Mouse (Mus musculus): ENCODE results near the gene Gm20441. TPM values are rescaled to one million over a fixed set of nuclear protein-coding genes. Genes with fewer than 3 reads are reported as not detected.
A peak's percentile ranks its signal among the peaks of the same experiment; 100 is the strongest.

Gene Gm20441
- 1 to 10 TPM in 1 of 26 experiments, not detected in 25; 1.5 TPM for total RNA-seq (2018; cell fraction: chromatin; rRNA removed)
- not detected for total RNA-seq (2018; cell fraction: cytosol; rRNA removed)
- not detected for total RNA-seq (2018; cell fraction: nucleus; rRNA removed)
- not detected in 3 replicates for polyA plus RNA-seq (2018)

DNA sequence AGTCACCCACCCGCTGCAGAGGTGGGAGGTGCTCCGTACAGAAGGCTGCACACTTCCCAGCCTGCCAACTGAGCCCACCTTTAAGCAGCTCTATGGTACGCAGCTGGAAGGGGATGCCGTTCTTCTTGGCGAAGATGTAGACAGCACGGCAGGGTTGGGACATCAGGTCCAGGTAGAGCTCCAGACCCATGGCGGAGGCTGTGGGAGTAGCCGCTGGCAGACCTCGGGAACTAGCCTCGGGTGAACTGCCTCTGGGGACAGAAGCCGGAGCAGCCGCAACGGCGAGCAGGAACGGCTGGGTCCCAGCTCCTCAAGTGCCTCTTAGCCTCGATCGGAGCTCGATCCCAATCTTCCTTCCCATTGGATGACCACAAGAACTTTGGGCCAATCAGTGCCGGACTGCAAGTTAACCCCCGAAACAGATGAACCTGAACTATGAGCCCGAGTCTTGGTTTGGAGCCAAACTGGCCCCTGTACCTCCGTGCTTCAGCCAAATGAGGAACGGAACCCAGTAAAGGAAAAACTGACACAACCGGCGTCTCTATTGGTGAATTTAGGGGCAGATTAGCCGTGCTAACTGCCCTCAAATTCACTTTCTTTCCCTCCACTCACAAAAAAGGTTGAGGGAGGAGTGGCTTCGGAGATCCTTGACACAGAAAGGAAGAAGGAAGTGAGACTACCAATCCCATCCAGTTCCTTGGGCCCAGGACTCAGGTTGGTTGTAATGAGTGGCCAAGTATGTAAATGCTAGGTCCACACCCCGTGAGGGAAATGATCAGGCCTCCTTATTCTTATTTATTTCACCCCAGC is at the start of gene Gm20441, which contains the start of gene Gstt3:
Gene Gm20441, minus strand, starts transcription at position 186 of the 810 bp plus-strand sequence.
Gene Gstt3, minus strand, starts transcription at position 646 of the 810 bp plus-strand sequence.
- H3K27ac ChIP-seq, result peak within 1 kb of the TSS; percentile 32
- H3K79me2 ChIP-seq (ENCODE audit: inconsistent target), result no peaks in the 10 kb centered on the region
- peak within 1 kb of the TSS; percentile 49 for H3K4me3 ChIP-seq (ENCODE audit: inconsistent target)
- WGBS (ENCODE audit: missing documents), result 2% methylated on average over 28 of the region's 28 CpGs
- H3K36me3 ChIP-seq (ENCODE audit: inconsistent target), result no peaks in the 10 kb centered on the region

DNA sequence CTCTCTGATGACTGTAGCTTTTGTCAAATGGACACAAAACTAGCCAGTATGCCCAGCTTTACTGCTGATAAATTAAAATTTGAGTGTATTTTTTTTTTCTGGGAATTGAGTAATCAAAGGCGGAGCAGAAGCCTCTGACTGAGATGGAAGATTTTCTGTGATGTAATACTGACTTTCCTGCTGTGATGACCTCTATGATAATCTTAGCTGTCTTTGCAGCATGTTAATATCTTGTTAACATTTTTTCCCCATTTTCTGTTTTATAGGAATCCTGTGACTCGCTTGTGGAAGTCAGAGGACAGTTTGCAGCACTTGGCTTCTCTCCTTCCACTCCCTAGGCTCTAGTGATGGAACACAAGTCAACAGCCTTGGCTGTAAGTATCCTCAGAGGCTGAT is 49.5 kb upstream of the Gm20441 start:
- Histone ChIP-seq H3K4me3 (ENCODE audit: inconsistent target) (no peak overlapping the region), H3K27ac (no peak overlapping the region), H3K36me3 (ENCODE audit: inconsistent target) (no peaks in the 10 kb centered on the region), H3K79me2 (ENCODE audit: inconsistent target) (no peaks in the 10 kb centered on the region)
- WGBS (ENCODE audit: missing documents), result 83% methylated on average over 2 of the region's 2 CpGs

DNA sequence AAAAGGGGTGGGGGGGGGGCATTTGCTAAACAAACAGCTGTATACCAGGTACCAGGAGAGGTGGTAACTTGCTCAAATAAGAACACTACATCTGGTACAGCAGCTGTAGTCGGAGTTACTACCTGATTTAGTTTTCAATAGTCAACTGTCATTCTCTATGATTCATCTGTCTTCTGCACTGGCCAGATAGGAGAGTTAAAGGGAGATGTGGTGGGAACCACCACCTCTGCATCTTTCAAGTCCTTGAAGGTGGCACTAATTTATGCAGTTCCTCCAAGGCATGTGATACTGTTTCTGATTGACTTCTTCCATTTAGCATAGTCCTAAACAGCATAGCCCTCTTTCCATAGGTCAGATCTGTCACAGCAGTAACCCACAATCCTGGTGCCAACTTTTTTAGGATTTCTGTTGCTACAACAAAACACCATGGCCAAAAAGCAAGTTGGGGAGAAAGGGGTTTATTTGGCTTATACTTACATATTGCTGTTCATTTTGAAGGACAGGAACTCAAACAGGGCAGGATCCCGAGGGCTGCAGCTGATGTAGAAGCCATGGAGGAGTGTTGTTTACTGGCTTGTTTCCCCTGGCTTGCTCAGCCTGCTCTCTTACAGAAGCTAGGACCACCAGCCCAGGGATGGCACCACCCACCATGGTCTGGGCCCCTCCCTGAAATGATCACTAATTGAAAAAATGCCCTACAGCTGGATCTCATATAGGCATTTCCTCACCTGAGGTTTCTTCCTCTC is 48.9 kb upstream of the Gm20441 start:
- H3K27ac ChIP-seq, result no peak overlapping the region
- H3K36me3 ChIP-seq (ENCODE audit: inconsistent target), result no peaks in the 10 kb centered on the region
- no peaks in the 10 kb centered on the region for H3K79me2 ChIP-seq (ENCODE audit: inconsistent target)
- no peak overlapping the region for H3K4me3 ChIP-seq (ENCODE audit: inconsistent target)
- WGBS (ENCODE audit: missing documents), result 77% methylated on average over 2 of the region's 2 CpGs

DNA sequence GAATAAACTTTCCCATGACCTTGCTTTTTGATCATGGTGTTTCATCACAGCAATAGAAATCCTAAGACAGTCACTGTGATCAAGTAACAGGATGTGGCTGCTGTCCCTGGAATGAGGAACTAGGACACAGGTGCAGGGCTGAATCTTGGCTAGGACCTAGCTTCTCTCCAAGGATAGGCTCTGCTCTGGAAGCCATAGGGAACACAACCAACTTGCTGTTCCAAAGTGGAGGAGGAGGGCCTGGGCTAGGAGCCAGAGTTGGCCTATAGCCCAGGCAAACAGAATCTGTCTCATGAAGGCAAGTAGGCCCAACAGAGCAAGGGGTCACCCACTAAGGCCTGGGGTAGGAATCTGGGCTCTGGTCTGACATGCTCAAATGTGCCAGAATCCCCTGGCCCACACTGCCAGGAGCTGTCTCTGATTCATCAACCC is 47.8 kb upstream of the Gm20441 start:
- Histone ChIP-seq H3K79me2 (ENCODE audit: inconsistent target) (no peaks in the 10 kb centered on the region), H3K36me3 (ENCODE audit: inconsistent target) (no peaks in the 10 kb centered on the region), H3K27ac (no peak overlapping the region), H3K4me3 (ENCODE audit: inconsistent target) (no peak overlapping the region)

DNA sequence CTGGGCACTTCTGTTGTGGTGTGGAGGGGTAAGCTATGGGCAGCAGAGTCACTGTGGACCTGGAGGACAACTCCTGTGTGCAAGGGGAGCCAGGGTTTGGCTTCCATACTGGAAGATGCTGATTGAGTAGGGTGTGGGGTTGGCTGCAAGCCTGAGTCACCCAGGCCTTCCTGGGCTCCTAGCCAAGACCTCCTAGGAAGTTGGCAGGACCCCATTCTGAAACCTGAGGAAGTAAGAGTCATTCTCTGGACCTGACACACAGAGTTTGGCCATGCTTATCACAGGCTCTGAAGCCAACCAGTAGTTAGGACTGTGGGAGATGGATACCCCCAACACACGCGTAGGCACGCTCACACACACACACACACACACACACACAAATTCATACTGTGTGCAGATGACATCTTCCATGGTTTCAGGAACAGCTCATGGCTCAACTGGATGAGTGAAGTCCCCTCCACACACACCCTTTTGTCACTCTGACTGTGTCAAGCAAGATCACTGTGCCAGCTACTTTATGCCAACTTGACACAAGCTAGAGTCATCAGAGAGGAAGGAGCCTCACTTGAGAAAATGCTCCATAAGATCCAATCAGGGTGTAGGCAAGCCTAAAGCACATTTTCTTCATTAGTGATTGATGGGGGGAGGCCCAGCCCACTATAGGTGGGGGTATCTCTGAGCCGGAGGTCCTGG is 47.1 kb upstream of the Gm20441 start:
- Histone ChIP-seq H3K27ac (no peak overlapping the region), H3K4me3 (ENCODE audit: inconsistent target) (no peak overlapping the region), H3K79me2 (ENCODE audit: inconsistent target) (no peaks in the 10 kb centered on the region), H3K36me3 (ENCODE audit: inconsistent target) (no peaks in the 10 kb centered on the region)
- 94% methylated on average over 4 of the region's 4 CpGs for WGBS (ENCODE audit: missing documents)

DNA sequence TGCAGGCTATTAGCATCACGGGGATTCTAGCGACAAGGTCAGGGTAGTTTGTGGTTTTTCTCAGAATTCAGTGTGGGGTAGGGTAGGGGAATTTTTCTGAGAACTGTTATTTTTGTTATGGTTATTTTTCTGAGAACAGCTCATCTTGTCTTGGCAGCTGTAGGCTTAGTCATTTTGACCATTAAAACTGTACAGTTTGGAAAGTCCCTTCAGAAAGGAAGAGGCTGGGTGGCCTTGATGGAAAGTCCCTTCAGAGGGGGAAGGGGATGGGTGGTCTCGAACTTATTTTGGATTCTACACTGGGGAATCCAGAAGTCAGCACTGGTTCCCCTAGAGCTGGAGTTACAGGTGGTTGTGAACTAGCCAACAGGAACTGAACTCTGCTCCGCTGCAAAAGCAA is 43.8 kb upstream of the Gm20441 start:
- Histone ChIP-seq H3K36me3 (ENCODE audit: inconsistent target) (no peaks in the 10 kb centered on the region), H3K79me2 (ENCODE audit: inconsistent target) (no peaks in the 10 kb centered on the region), H3K4me3 (ENCODE audit: inconsistent target) (no peak overlapping the region), H3K27ac (no peak overlapping the region)
- WGBS (ENCODE audit: missing documents), result 65% methylated on average over 4 of the region's 4 CpGs

DNA sequence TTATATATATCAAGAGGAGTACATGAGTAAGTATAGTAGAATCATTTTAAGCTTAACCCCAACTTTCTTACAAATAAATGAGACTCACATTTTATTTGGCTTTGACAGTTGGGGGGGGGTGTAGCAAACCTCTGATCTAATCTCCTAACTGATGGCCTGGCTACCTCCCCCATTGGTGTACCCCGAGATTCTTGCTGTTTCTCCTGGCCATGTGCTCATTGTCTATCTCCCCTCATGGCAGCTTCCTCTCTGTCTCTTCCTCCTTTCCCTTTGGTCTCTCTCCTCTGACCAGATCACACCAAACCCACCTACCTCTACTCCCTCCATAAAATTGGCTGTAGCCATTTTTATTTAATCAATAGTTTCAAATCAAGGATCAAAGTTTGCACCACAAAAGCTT is 43.0 kb upstream of the Gm20441 start:
- no peak overlapping the region for H3K27ac ChIP-seq
- 70% methylated on average over 1 of the region's 1 CpGs for WGBS (ENCODE audit: missing documents)

DNA sequence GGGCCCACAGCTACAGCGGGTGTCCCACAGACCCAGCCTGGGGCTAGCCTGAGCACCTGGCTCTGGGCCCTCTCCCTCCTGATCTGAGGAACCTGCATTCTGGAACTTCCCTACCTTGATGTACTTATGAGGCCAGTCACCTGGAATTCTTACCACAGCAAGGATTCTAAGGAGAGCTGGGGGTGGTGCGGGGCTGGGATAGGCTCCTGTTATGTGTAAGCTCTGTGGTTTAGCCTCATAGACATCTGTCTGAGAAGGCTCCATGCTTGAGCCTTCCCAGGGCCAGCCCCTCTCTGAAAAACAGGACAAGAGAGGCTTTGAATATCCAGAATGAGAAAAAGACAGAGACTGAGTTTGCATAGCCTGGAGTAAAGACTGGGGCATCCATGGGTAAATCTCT is 41.7 kb upstream of the Gm20441 start, which contains the start of gene Gstt4:
Gene Gstt4, minus strand, starts transcription at position 101 of the 400 bp plus-strand sequence.
- Histone ChIP-seq H3K27ac (no peak within 1 kb of the TSS), H3K36me3 (ENCODE audit: inconsistent target) (no peaks in the 10 kb centered on the region), H3K79me2 (ENCODE audit: inconsistent target) (no peaks in the 10 kb centered on the region), H3K4me3 (ENCODE audit: inconsistent target) (no peak within 1 kb of the TSS)
- 87% methylated on average over 2 of the region's 2 CpGs for WGBS (ENCODE audit: missing documents)

More for the DNA sequence above, 43.0 kb upstream of the Gm20441 start:
- Histone ChIP-seq H3K79me2 (ENCODE audit: inconsistent target) (no peaks in the 10 kb centered on the region), H3K4me3 (ENCODE audit: inconsistent target) (no peak overlapping the region), H3K36me3 (ENCODE audit: inconsistent target) (no peaks in the 10 kb centered on the region)

DNA sequence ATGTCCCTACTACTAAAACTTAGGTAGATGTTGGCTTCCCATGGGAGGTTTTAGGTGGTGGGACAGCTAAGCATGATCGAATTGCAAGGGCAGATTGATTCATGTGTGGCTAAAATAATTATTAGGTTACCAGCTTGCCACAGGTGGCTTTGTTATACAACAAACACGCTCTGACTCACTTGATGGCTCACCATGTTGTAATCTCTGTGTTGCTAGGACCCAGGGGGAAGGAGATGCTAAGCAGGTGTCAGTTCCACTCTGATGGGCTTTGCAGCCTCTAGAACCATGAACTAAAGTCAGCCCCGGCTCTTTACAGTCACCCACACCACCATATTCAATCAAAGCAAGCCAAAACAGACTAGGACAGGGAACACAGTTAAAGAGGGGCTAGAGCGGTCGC is 39.1 kb upstream of the Gm20441 start:
- H3K79me2 ChIP-seq (ENCODE audit: inconsistent target), result no peaks in the 10 kb centered on the region
- no peak overlapping the region for H3K27ac ChIP-seq
- 85% methylated on average over 5 of the region's 5 CpGs for WGBS (ENCODE audit: missing documents)
- H3K4me3 ChIP-seq (ENCODE audit: inconsistent target), result no peak overlapping the region
- H3K36me3 ChIP-seq (ENCODE audit: inconsistent target), result no peaks in the 10 kb centered on the region

DNA sequence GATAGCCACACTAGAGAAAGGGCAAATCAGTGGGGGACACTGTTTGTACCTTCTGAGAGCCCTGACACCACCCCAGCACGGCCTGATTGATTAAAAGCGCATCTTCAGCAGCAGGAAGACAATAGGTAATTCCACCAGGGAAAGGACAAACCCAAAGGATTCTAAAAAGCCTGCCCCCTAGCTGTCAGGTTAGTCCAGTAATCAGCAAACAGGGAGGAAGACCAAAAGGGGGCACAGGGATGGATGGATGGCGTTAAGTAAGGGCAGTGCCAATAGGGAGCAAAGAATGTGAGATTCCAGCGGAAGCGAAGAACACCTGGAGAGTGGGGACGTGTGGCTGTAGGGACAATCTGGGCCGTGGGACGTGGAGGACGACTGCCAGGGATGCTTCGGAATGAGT is 37.9 kb upstream of the Gm20441 start:
- Histone ChIP-seq H3K79me2 (ENCODE audit: inconsistent target) (no peaks in the 10 kb centered on the region), H3K4me3 (ENCODE audit: inconsistent target) (no peak overlapping the region), H3K36me3 (ENCODE audit: inconsistent target) (no peaks in the 10 kb centered on the region), H3K27ac (no peak overlapping the region)
- WGBS (ENCODE audit: missing documents), result 74% methylated on average over 10 of the region's 10 CpGs

DNA sequence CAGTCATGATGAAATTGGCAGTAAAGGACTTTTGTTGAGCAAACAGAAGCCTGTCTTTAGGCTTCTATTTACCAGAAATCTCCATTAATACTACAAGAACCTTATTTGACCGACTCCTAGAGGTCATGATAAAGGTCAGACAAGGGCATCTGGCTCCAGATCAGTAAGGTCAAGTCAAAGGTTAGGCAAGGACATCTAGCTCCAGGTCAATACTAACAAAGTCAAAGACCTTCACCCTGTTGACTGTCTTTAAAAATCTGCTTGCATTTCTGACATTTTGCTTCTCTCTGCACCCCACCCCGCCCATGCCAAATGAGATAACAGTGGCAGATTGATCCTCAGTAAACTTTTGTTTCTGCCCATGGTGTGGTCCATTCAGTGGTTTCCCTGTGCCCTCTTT is 23.5 kb upstream of the Gm20441 start:
- WGBS (ENCODE audit: missing documents), result 74% methylated on average over 2 of the region's 2 CpGs
- H3K36me3 ChIP-seq (ENCODE audit: inconsistent target), result no peaks in the 10 kb centered on the region
- no peak overlapping the region for H3K27ac ChIP-seq
- H3K79me2 ChIP-seq (ENCODE audit: inconsistent target), result no peaks in the 10 kb centered on the region
- H3K4me3 ChIP-seq (ENCODE audit: inconsistent target), result no peak overlapping the region

DNA sequence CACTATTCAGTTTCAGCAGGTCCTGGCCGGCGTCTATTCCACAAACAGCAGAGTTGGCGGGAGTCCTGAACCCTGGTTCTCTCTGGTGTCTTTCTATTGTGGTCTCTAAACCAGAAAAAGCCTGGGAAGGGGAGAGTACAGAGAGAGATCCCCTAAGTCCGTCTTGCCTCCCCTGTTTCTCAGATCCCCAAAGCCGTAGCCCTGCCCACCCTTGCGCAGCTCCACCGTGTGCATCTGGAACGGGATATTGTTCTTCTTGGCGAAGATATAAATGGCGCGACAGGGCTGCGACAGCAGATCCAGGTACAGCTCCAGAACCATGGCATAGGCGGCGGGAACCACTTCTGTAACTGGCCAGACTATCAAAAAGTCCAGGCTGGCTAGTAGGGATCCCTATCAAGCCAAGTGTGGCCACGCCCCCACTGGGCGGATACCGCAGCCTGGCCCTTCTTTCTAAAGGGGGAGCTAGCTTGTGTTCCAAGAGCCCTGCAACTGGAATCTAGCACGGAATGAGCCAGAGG is 17.5 kb upstream of the Gm20441 start, which contains the start of gene Gstt1:
Gene Gstt1, minus strand, starts transcription at position 409 of the 521 bp plus-strand sequence.
- no peak within 1 kb of the TSS for H3K27ac ChIP-seq
- no peaks in the 10 kb centered on the region for H3K79me2 ChIP-seq (ENCODE audit: inconsistent target)
- 4% methylated on average over 18 of the region's 18 CpGs for WGBS (ENCODE audit: missing documents)
- peak within 1 kb of the TSS; percentile 43 for H3K4me3 ChIP-seq (ENCODE audit: inconsistent target)
- H3K36me3 ChIP-seq (ENCODE audit: inconsistent target), result no peaks in the 10 kb centered on the region

DNA sequence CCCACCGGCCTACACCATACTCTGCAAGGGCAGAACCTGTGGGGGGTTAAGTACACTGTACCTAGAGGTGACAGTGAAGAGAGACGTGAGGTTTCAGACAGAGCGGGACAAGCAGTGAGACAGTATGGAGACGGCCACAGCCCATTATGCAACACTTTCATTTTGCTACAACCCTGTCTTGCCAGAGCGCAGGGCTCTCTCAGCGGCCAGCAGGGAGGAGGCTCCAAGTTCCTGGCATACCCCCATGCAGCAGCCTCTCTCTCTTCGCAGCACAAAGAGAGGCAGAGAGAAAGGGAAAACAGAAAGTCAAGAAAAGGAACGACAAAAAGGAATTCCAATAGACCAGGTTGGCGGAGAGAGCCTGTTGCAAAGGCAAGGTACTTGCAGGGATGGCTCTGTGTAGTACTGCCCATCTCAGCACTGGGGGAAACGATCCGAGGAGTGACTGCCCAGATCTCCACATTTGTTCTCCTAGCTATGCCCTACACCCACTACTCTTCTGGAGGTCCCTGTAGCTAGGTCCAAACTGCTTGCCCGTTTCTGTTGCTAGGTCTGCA is 16.9 kb upstream of the Gm20441 start:
- no peaks in the 10 kb centered on the region for H3K79me2 ChIP-seq (ENCODE audit: inconsistent target)
- 1% methylated on average over 11 of the region's 12 CpGs for WGBS (ENCODE audit: missing documents)
- no peaks in the 10 kb centered on the region for H3K36me3 ChIP-seq (ENCODE audit: inconsistent target)
- peak overlapping the region; percentile 43 for H3K4me3 ChIP-seq (ENCODE audit: inconsistent target)
- no peak overlapping the region for H3K27ac ChIP-seq
